Mouse (Mus musculus) embryonic facial prominence, embryonic 10.5 days (tissue): Measurements from ENCODE around the gene Cfb. TPM values are rescaled to one million over a fixed set of nuclear protein-coding genes. Genes with fewer than 3 reads are reported as not detected.

ENCODE experiments used
- DNase-seq: peaks from one replicate; pipeline ENCODE4 v3.0.0-alpha.2; 2017; ENCODE audit warnings: low spot score
- H3K27ac ChIP-seq: fragments of 300-500 bp; sonication (generic); replicated peaks from 2 replicates; pipeline ENCODE4 v1.5.1; 2016; ENCODE audit warnings: mild to moderate bottlenecking
- H3K27me3 ChIP-seq: fragments of 300-500 bp; sonication (generic); replicated peaks from 2 replicates; pipeline ENCODE4 v1.6.1; 2016; ENCODE audit warnings: low read depth, mild to moderate bottlenecking; ENCODE audit not compliant: poor library complexity, severe bottlenecking
- H3K36me3 ChIP-seq: fragments of 300-500 bp; sonication (generic); replicated peaks from 2 replicates; pipeline ENCODE4 v1.6.1; 2016; ENCODE audit warnings: mild to moderate bottlenecking, moderate library complexity
- H3K4me1 ChIP-seq: fragments of 300-500 bp; sonication (generic); 2 replicates; pipeline ENCODE4 v1.6.1; 2016
- H3K4me3 ChIP-seq: fragments of 300-500 bp; sonication (generic); 2 replicates; pipeline ENCODE4 v1.5.1; 2016; ENCODE audit warnings: mild to moderate bottlenecking, moderate library complexity
- H3K9me3 ChIP-seq: fragments of 300-500 bp; sonication (generic); 2 replicates; pipeline ENCODE4 v1.6.1; 2016; ENCODE audit warnings: mild to moderate bottlenecking
- WGBS: fragments of 180-500 bp; shearing (Covaris S2); methylation state at CpG from one replicate; pipeline ENCODE4 v1.1.7; 2016; 5-methylcytosine and 5-hydroxymethylcytosine counted together
- polyA plus RNA-seq: library from polyadenylated mRNA; unstranded; fragments of >200 nt; fragmentation: Nextera tagmentation; extraction: Ambion mirVana; gene quantifications from 2 replicates; pipeline ENCODE4 v1.2.1, GENCODE M21; 2016

Gene Cfb
- polyA plus RNA-seq, 1 experiment from 2014 or later: 2.6 TPM

DNA sequence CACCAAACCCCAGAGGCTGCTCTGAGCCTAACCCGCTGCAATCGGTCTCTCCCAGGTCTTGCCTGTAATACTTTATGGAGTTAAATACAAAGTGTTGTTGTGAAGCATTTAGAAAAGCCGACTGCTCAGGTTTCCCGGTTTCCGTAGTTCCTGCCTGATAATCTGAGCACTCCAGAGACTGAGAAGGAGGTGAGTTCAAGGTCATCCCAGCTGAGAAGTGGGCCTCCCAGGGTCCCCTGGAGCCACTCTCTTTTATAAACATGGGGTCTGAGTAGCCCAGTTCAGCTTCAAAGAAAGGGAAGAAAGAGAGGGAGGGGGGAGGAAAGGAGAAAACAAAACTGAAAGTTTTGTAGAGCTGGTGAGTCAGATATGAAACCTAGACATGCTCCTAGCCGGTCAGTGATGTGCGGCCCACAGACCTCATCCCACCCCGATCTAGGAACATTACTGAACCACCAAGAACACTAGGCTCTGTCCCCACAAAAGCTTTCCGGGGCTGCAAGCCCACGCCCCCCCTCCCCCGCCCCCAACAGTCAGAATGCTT is 17.1 kb upstream of the Cfb start, which contains the start of gene Zbtb12:
Gene Zbtb12 (plus strand): TSS at position 148 of the 544 bp plus-strand sequence.
- H3K4me3 ChIP-seq: no peak within 1 kb of the TSS
- H3K4me1 ChIP-seq: peaks cover 27% of the 10 kb centered on the region
- H3K27me3 ChIP-seq: peaks cover 34% of the 10 kb centered on the region
- DNase-seq: peak; percentile 32
- no peaks in the 10 kb centered on the region for H3K36me3 ChIP-seq
- 54% methylated on average over 11 of the region's 11 CpGs for WGBS
- no peaks in the 10 kb centered on the region for H3K9me3 ChIP-seq
- H3K27ac ChIP-seq: peak within 1 kb of the TSS; percentile 54

DNA sequence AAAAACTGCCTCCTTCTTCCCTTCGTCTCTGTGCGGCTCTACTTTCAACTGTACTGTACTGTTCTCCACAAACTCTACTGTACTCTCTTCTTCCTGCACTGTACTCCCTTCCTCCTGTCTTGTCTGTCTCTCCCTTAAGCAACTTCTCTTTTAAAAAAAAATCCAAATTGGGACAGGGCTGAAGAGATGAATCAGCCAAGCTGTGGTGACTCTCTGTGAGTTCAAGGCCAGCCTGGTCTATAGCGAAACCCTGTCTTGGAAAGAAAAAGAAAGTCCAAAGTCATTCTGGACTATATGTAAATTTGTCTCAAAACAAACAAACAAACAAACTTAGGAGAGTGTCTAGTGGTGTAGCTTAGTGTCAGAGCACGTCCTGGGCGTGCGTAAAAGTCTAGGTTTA is 12.0 kb upstream of the Cfb start:
- H3K36me3 ChIP-seq: no peaks in the 10 kb centered on the region
- 93% methylated on average over 6 of the region's 6 CpGs for WGBS
- peaks cover 3% of the 10 kb centered on the region for H3K4me1 ChIP-seq
- H3K4me3 ChIP-seq: no peak overlapping the region
- no peaks in the 10 kb centered on the region for H3K27me3 ChIP-seq
- H3K9me3 ChIP-seq: no peaks in the 10 kb centered on the region
- H3K27ac ChIP-seq: no peak overlapping the region
- no peak for DNase-seq

DNA sequence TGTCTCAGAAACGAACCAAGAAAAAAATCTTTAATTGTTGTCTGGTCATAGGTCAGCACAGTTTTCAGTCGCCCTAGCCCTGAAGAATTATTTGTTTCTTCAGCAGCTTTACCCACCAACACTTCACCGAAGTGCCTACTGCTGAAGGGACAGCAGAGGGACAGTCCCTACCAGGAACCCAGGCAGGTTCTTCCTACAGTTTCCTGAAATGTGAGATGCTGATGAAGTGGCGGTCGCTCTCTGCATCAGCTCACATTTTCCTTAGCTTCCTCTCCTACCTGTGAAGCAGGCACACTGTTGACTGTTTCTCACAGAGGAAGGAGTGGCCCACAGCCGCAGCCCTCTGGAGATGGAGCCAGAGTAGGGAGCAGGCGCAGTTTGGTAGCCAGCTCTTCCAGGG is 3.7 kb upstream of the Cfb start:
- no peaks in the 10 kb centered on the region for H3K9me3 ChIP-seq
- 64% methylated on average over 7 of the region's 7 CpGs for WGBS

DNA sequence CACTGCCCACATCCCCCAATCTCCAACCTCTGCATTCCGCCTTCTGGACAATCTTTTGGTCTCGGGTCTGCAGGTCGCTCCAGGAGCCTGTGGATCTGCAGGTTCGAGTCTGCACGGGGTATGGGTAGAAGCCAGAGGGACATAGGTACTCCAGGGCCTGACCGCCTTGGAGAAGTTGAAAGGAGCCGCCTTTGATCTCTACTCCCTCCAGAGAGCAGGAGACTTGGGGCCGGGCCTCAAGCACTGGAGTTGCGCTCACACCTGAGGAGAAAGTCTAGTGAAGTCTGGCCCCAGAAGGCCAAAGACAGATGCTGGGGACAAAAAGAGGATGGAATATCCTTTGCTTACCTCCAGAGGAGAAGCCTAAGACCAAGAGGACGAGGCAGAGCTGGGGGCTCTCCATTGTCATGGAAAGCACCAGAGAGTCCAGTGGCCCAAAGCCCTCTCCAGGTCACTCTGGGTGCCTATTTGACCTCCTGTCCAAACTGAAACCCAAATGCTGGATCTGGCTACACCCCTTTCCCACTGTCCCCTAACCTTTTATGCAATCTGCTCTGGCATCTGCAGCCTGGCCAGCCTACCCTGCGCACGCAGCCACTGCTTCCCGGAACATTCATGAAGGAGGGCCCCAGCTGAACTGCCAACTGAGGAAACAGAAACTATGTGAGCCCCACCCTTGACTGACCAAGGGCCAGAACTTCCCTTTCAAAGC is 458 bp downstream of the Cfb start:
- WGBS: 74% methylated on average over 13 of the region's 13 CpGs
- DNase-seq: no peak
- Histone ChIP-seq H3K36me3 (peaks cover 19% of the 10 kb centered on the region), H3K9me3 (no peaks in the 10 kb centered on the region), H3K4me1 (no peaks in the 10 kb centered on the region), H3K27me3 (0 out of 2 replicates have a peak, but pooled peaks cover 8% of the 10 kb centered on the region), H3K27ac (no peak overlapping the region), H3K4me3 (no peak overlapping the region)

More for the DNA sequence above, 3.7 kb upstream of the Cfb start:
- Histone ChIP-seq H3K4me1 (no peaks in the 10 kb centered on the region), H3K36me3 (no peaks in the 10 kb centered on the region), H3K27me3 (0 out of 2 replicates have a peak, but pooled peaks cover 8% of the 10 kb centered on the region), H3K27ac (no peak overlapping the region), H3K4me3 (no peak overlapping the region)
- no peak for DNase-seq

DNA sequence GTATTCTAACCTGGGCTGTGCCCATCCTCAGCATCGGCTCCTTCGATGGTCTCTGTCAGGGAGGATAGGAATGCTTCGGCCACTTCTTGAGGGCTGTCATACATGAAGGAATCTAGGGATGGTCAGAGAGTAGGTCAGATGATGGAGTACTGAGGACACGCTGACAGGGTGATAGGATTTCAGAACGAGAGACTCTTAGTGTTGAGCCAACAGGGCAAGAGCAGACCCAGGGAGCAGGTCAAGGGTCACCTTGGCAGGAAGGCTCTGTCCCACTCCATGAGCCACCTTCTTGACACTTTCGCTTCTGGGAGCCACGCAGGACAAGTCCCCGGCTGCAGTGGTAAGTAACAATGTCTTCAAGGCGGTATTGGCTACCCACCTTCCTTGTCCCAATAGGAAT is 1.8 kb downstream of the Cfb start:
- DNase-seq: no peak
- H3K27me3 ChIP-seq: 0 out of 2 replicates have a peak, but pooled peaks cover 8% of the 10 kb centered on the region
- H3K9me3 ChIP-seq: no peaks in the 10 kb centered on the region
- H3K4me1 ChIP-seq: no peaks in the 10 kb centered on the region
- 86% methylated on average over 9 of the region's 9 CpGs for WGBS
- no peak overlapping the region for H3K27ac ChIP-seq
- no peak overlapping the region for H3K4me3 ChIP-seq
- H3K36me3 ChIP-seq: peaks cover 33% of the 10 kb centered on the region

DNA sequence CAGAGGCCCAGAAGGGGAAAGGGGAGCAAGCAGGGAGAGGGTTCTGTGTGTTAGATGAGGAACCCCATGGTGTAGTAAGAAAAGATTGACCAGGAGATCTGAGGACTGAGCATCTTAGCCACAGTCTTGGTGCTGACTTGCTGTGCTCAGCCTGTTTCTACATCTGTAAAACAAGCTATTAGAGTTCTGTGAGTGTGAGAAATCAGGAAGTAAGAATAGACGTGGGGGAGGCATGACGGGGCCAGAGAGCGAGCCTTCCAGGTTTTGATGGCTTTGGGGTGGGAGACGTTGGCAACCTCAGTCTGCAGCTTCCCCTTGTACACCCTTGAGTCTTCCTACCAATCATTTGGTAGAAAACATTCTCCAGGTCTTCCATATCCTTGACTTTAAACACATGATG is 3.6 kb downstream of the Cfb start:
- H3K4me1 ChIP-seq: no peaks in the 10 kb centered on the region; the same call in 1 of the 2 replicates
- H3K27ac ChIP-seq: no peak overlapping the region
- peaks cover 51% of the 10 kb centered on the region for H3K36me3 ChIP-seq
- 87% methylated on average over 4 of the region's 4 CpGs for WGBS
- DNase-seq: no peak
- no peaks in the 10 kb centered on the region for H3K9me3 ChIP-seq
- H3K4me3 ChIP-seq: no peak overlapping the region
- H3K27me3 ChIP-seq: 0 out of 2 replicates have a peak, but pooled peaks cover 8% of the 10 kb centered on the region

DNA sequence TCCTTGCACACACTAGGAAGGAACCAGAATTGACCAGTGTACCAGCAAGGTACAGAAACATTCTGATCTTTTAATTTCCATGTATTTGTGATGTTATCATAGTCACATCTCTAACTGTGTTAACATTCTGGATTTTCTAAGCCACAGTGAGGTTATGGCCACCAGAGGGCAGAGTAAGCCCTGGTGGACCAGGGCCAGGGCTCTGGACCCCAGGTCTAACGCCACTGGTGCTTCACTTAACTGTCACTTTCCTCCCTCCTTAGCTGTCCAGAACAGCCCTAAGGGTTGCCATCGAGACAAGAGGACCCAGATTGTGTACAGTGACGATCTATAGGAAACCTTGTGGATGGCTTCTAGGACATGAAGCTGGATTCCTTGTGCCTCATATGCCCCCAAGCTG is 6.5 kb downstream of the Cfb start:
- H3K36me3 ChIP-seq: peaks cover 70% of the 10 kb centered on the region
- peak; percentile 59 for DNase-seq
- no peaks in the 10 kb centered on the region for H3K9me3 ChIP-seq
- peaks cover 23% of the 10 kb centered on the region for H3K4me1 ChIP-seq
- H3K4me3 ChIP-seq: no peak overlapping the region
- no peaks in the 10 kb centered on the region for H3K27me3 ChIP-seq
- H3K27ac ChIP-seq: no peak overlapping the region
- 45% methylated on average over 3 of the region's 3 CpGs for WGBS

DNA sequence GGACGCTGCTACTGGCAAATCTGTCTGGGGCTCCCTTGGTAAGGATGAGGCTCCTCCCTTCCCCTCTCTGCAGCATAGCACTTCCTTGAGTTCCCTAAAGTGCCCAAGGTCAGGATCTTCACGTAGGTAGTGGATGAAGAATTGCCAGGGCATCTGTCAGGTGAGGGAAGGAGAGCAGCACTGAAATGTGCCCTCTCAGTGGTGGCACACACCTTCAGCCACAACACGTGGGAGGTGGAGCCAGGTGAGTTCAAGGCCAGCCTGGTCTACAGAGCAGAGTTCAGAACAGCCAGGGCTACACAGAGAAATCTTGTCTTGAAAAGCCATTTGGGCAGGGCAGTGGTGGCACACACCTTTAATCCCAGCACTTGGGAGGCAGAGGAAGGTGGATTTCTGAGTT is 7.6 kb downstream of the Cfb start:
- H3K36me3 ChIP-seq: peaks cover 70% of the 10 kb centered on the region
- peaks cover 24% of the 10 kb centered on the region for H3K4me1 ChIP-seq
- H3K9me3 ChIP-seq: no peaks in the 10 kb centered on the region
- H3K27ac ChIP-seq: no peak overlapping the region
- no peak overlapping the region for H3K4me3 ChIP-seq
- DNase-seq: no peak
- 78% methylated on average over 3 of the region's 3 CpGs for WGBS
- H3K27me3 ChIP-seq: no peaks in the 10 kb centered on the region

DNA sequence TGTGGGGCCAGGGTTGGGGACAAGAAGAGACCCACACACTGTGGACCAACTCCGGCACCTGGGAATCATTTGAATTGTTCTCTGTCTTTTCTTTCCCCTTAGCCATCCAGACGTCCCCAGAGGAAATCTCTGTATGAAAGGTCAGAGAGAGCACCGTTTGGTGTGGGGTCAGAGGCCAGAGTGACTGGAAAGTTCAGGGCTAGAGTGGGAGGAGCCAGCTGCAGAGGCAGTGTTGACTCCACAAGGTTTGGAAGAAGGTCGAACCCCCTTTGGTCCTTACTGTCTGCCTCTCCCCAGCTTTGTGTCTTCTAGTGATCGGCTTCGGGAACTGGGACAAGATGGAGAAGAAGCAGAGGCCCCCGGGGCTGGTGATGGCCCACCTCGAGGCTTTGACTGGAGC is 8.8 kb downstream of the Cfb start:
- Histone ChIP-seq H3K4me1 (peaks cover 32% of the 10 kb centered on the region), H3K27ac (no peak overlapping the region), H3K4me3 (no peak overlapping the region), H3K36me3 (peaks cover 65% of the 10 kb centered on the region), H3K9me3 (no peaks in the 10 kb centered on the region), H3K27me3 (no peaks in the 10 kb centered on the region)
- WGBS: 60% methylated on average over 8 of the region's 8 CpGs
- DNase-seq: no peak

DNA sequence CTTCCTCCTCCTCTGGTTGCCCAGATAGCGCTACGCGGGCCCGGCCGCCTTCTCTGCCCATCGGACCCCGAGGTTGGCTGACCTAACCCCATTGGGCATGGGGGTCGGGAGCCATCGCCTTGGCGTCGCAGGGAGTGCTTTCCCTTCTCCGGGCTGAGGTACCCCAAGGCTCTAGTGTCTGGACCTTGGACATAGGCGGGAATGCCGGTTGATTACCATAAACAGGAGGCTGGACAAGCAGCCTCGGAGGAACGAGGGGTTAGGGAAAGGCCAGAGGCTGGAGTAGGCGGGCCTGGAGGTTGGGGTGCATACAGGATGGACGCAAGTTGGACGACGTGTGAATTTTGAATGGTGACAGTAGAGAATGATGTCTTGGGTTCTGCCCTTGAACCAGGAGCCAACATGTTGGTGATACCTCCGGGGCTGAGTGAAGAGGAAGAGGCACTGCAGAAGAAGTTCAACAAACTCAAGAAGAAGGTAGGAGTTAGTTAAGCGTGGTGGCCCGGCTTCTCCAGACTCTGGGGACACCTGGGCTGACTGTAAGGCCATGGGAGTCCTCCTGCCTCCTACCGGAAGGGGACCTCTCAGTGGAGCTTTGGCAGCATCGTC is 11.7 kb downstream of the Cfb start:
- H3K4me1 ChIP-seq: peaks cover 32% of the 10 kb centered on the region
- peaks cover 65% of the 10 kb centered on the region for H3K36me3 ChIP-seq
- no peaks in the 10 kb centered on the region for H3K9me3 ChIP-seq
- DNase-seq: no peak
- peak overlapping the region; percentile 93 for H3K4me3 ChIP-seq
- 2% methylated on average over 25 of the region's 25 CpGs for WGBS
- no peaks in the 10 kb centered on the region for H3K27me3 ChIP-seq
- peak overlapping the region; percentile 91 for H3K27ac ChIP-seq

DNA sequence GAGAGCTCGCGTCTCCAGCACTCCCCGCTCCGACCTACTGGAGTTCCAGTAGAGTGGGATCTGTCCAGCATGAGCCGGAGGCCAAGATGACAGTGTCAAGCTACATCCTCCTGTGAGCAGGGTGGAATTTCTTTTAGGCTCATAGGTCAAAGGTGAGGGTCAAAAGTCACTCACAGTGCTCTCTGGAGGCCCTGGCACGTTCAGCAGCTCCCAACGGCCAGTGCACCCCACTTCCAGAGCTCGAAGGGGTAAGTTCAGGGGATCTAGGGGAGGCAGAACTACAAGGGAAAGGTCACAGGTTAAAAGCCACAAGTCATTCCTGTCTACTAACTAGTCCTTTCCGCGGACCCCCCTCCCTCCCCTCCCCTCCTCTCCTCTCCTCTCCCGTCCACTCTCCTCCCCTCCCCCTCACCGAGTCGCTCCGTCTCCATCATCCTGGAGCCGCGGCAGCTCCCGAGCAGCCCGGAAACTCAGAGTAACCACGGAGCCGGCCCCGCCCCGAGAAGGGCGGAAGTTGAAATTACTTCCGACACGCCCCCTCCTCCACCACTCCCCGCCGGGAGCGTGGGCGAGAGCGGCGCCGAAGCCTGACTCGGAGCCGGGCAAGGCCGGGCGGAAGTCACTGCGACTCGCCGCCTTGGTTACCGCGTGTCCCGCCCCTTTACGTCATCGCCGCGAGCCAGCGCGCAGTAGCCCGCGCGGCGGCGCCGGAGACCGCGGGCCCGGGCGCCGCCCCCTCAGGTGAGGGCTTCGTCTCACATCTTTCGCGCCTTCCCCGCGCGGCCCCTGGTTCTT is 12.4 kb downstream of the Cfb start, which contains the start of the genes Skiv2l and Nelfe:
Gene Skiv2l (minus strand): TSS at position 489 of the 795 bp plus-strand sequence.
Gene Nelfe (plus strand): TSS at position 670 of the 795 bp plus-strand sequence.
- peak; percentile 99 for DNase-seq
- WGBS: under 1% methylated on average over 65 of the region's 65 CpGs
- H3K4me1 ChIP-seq: peaks cover 32% of the 10 kb centered on the region
- H3K27me3 ChIP-seq: no peaks in the 10 kb centered on the region
- H3K36me3 ChIP-seq: peaks cover 65% of the 10 kb centered on the region
- H3K27ac ChIP-seq: peak within 1 kb of the TSS; percentile 91
- H3K4me3 ChIP-seq: peak within 1 kb of the TSS; percentile 93
- H3K9me3 ChIP-seq: no peaks in the 10 kb centered on the region

DNA sequence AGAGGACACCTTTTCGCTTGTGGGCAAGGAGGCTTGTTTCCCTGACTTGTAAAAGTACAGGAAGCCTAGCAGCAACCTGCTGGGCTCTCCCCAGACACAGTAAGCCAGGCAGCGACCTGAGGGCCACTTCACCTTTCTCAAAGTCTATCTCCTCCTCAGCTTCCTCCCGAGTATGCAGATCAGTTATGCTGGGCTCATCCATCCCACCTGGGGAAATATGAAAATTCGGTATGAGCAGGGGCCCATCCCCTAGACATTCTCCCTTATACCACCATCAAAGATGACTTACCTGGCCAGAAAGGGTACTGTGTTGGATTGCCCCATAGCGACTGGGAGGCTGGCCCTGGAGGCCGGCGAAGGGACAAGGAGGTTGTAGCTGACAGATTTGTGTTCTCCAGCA is 14.7 kb downstream of the Cfb start:
- 94% methylated on average over 7 of the region's 7 CpGs for whole genome bisulfite sequencing
- no peak overlapping the region for H3K27ac ChIP-seq
- H3K9me3 ChIP-seq: no peaks in the 10 kb centered on the region
- peaks cover 27% of the 10 kb centered on the region for H3K4me1 ChIP-seq
- H3K36me3 ChIP-seq: peaks cover 65% of the 10 kb centered on the region
- H3K4me3 ChIP-seq: no peak overlapping the region
- DNase-seq: no peak
- no peaks in the 10 kb centered on the region for H3K27me3 ChIP-seq
